Mouse (Mus musculus) heart, adult 8-10 months (tissue): ENCODE data around the gene Cep131. TPM values are rescaled to one million over a fixed set of nuclear protein-coding genes. Genes with fewer than 3 reads are reported as not detected.
A peak's percentile ranks its signal among the peaks of the same experiment; 100 is the strongest.

Experiments used
- DNase-seq: peaks from one replicate; pipeline ENCODE4 v3.0.0; 2022; ENCODE audit warnings: low spot score
- total RNA-seq, 4 experiments: library from RNA; stranded (reverse); gene quantifications; 2 replicates each; pipeline ENCODE4 v1.2.4; 2022

Gene Cep131
- total RNA-seq, 4 experiments from 2014 or later, result 8.9 to 16.0 (median 11.7) TPM

- peak; percentile 27 for DNase-seq
Measured at GRCm38 (mm10) chr11:120052274-120052673, 34.4 kb downstream of the Cep131 start.

GRCm38 (mm10) chr11:120051124-120051811 is 35.4 kb downstream of the Cep131 start:
- no peak for DNase-seq

- DNase-seq, result no peak
Measured at GRCm38 (mm10) chr11:120049067-120049466, 37.6 kb downstream of the Cep131 start.

GRCm38 (mm10) chr11:120048252-120048556 is 38.4 kb downstream of the Cep131 start:
- DNase-seq, result no peak

GRCm38 (mm10) chr11:120047531-120048251 is 38.9 kb downstream of the Cep131 start:
- DNase-seq, result no peak

- no peak for DNase-seq
Measured at GRCm38 (mm10) chr11:120046553-120047191, 40.0 kb downstream of the Cep131 start, which contains the start of gene Aatk. Gene Aatk, minus strand, starts transcription at chr11:120047167.

GRCm38 (mm10) chr11:120045839-120046552 is 40.6 kb downstream of the Cep131 start:
- DNase-seq, result no peak

GRCm38 (mm10) chr11:120045341-120045740 is 41.3 kb downstream of the Cep131 start:
- DNase-seq, result no peak

GRCm38 (mm10) chr11:120042141-120042838 is 44.3 kb downstream of the Cep131 start:
- no peak for DNase-seq

- DNase-seq, result peak; percentile 90
Measured at GRCm38 (mm10) chr11:120041191-120042123, 45.2 kb downstream of the Cep131 start.

GRCm38 (mm10) chr11:120040440-120040839 is 46.2 kb downstream of the Cep131 start:
- DNase-seq, result no peak

GRCm38 (mm10) chr11:120039581-120039980 is 47.0 kb downstream of the Cep131 start:
- peak; percentile 24 for DNase-seq

GRCm38 (mm10) chr11:120034762-120035161 is 51.9 kb downstream of the Cep131 start:
- DNase-seq, result no peak

GRCm38 (mm10) chr11:120034306-120034705 is 52.3 kb downstream of the Cep131 start:
- DNase-seq, result no peak

GRCm38 (mm10) chr11:120033473-120033872 is 53.2 kb downstream of the Cep131 start:
- DNase-seq, result no peak

GRCm38 (mm10) chr11:120032052-120032451 is 54.6 kb downstream of the Cep131 start:
- DNase-seq, result no peak

- DNase-seq, result peak; percentile 49
Measured at GRCm38 (mm10) chr11:120030145-120030901, 56.3 kb downstream of the Cep131 start.

- no peak for DNase-seq
Measured at GRCm38 (mm10) chr11:120029431-120030144, 57.0 kb downstream of the Cep131 start.
